Mouse (Mus musculus) neural tube, embryonic 12.5 days (tissue): Measurements from ENCODE around the gene Upk3a. TPM values are rescaled to one million over a fixed set of nuclear protein-coding genes. Genes with fewer than 3 reads are reported as not detected.
"Not testable (repeated sequence)": the region's sequence is repeated elsewhere in the genome, so short reads cannot be mapped to it uniquely, and the experiment has no call there.

ENCODE experiments used
- ATAC-seq: fragments of 200-750 bp; cut with Nextera tagmentation; 2 replicates; pipeline ENCODE4 v1.8.0; 2017; ENCODE audit warnings: low read depth, mild to moderate bottlenecking, moderate TSS enrichment, moderate library complexity; ENCODE audit not compliant: low FRiP score
- H3K27ac ChIP-seq: fragments of 300-500 bp; sonication (generic); 2 replicates; pipeline ENCODE4 v1.5.1; 2016
- H3K27me3 ChIP-seq: fragments of 300-500 bp; sonication (generic); replicated peaks from 2 replicates; pipeline ENCODE4 v1.6.1; 2016; ENCODE audit warnings: mild to moderate bottlenecking
- H3K36me3 ChIP-seq: fragments of 300-500 bp; sonication (generic); 2 replicates; pipeline ENCODE4 v1.6.1; 2016; ENCODE audit warnings: mild to moderate bottlenecking
- H3K4me1 ChIP-seq: fragments of 300-500 bp; sonication (generic); 2 replicates; pipeline ENCODE4 v1.6.1; 2016
- H3K4me2 ChIP-seq: fragments of 300-500 bp; sonication (generic); replicated peaks from 2 replicates; pipeline ENCODE4 v1.6.1; 2016; ENCODE audit warnings: mild to moderate bottlenecking
- H3K4me3 ChIP-seq: fragments of 300-500 bp; sonication (generic); 2 replicates; pipeline ENCODE4 v1.5.1; 2016
- H3K9ac ChIP-seq: fragments of 300-500 bp; sonication (generic); 2 replicates; pipeline ENCODE4 v1.6.1; 2016; ENCODE audit warnings: mild to moderate bottlenecking
- H3K9me3 ChIP-seq: fragments of 300-500 bp; sonication (generic); 2 replicates; pipeline ENCODE4 v1.6.1; 2016; ENCODE audit warnings: mild to moderate bottlenecking
- WGBS: fragments of 180-500 bp; shearing (Covaris S2); methylation state at CpG from one replicate; pipeline ENCODE4 v1.1.7; 2016; 5-methylcytosine and 5-hydroxymethylcytosine counted together
- polyA plus RNA-seq: library from polyadenylated mRNA; unstranded; fragments of >200 nt; fragmentation: Nextera tagmentation; extraction: Ambion mirVana; gene quantifications from 2 replicates; pipeline ENCODE4 v1.2.1, GENCODE M21; 2016

Upk3a gene
- polyA plus RNA-seq, 1 experiment from 2014 or later: 0.53 TPM

GRCm38 (mm10) chr15:85011895-85012661 is 4.9 kb upstream of the Upk3a start:
- 31% methylated on average over 19 of the region's 19 CpGs for WGBS
- Histone ChIP-seq H3K27ac (no peak overlapping the region), H3K4me2 (0 out of 2 replicates have a peak overlapping the region, but pooled peaks have one; percentile 12), H3K4me3 (no peak overlapping the region), H3K4me1 (0 out of 2 replicates have a peak, but pooled peaks cover 4% of the 10 kb centered on the region), H3K9ac (no peak overlapping the region), H3K36me3 (no peaks in the 10 kb centered on the region), H3K9me3 (no peaks in the 10 kb centered on the region), H3K27me3 (no peaks in the 10 kb centered on the region; the same call in 1 of the 2 replicates)
- no peak for ATAC-seq

GRCm38 (mm10) chr15:85012662-85013054 is 4.3 kb upstream of the Upk3a start:
- Histone ChIP-seq H3K9ac (no peak overlapping the region), H3K27ac (no peak overlapping the region), H3K4me2 (0 out of 2 replicates have a peak overlapping the region, but pooled peaks have one; percentile 12), H3K9me3 (no peaks in the 10 kb centered on the region), H3K4me1 (0 out of 2 replicates have a peak, but pooled peaks cover 4% of the 10 kb centered on the region), H3K4me3 (no peak overlapping the region), H3K36me3 (no peaks in the 10 kb centered on the region), H3K27me3 (no peaks in the 10 kb centered on the region; the same call in 1 of the 2 replicates)
- 29% methylated on average over 2 of the region's 2 CpGs for WGBS
- ATAC-seq: no peak

- no peak for ATAC-seq
- H3K36me3 ChIP-seq: no peaks in the 10 kb centered on the region
- 0 out of 2 replicates have a peak, but pooled peaks cover 4% of the 10 kb centered on the region for H3K4me1 ChIP-seq
- H3K4me2 ChIP-seq: no peak overlapping the region
- 87% methylated on average over 11 of the region's 11 CpGs for WGBS
- no peak overlapping the region for H3K4me3 ChIP-seq
- no peaks in the 10 kb centered on the region for H3K9me3 ChIP-seq
- no peak overlapping the region for H3K27ac ChIP-seq
- peaks cover 3% of the 10 kb centered on the region for H3K27me3 ChIP-seq
- H3K9ac ChIP-seq: no peak overlapping the region
Observed at GRCm38 (mm10) chr15:85015771-85016170, 1.2 kb upstream of the Upk3a start.

GRCm38 (mm10) chr15:85022211-85022610 is 5.3 kb downstream of the Upk3a start:
- Histone ChIP-seq H3K9me3 (no peaks in the 10 kb centered on the region), H3K9ac (no peak overlapping the region), H3K4me1 (no peaks in the 10 kb centered on the region), H3K27ac (no peak overlapping the region), H3K4me3 (no peak overlapping the region), H3K4me2 (no peak overlapping the region), H3K27me3 (peaks cover 3% of the 10 kb centered on the region), H3K36me3 (no peaks in the 10 kb centered on the region)
- no peak for ATAC-seq
- 77% methylated on average over 4 of the region's 4 CpGs for WGBS

- H3K4me2 ChIP-seq: no peak overlapping the region
- H3K36me3 ChIP-seq: no peaks in the 10 kb centered on the region
- no peak overlapping the region for H3K9ac ChIP-seq
- no peaks in the 10 kb centered on the region for H3K9me3 ChIP-seq
- H3K27ac ChIP-seq: no peak overlapping the region
- H3K27me3 ChIP-seq: no peaks in the 10 kb centered on the region
- no peaks in the 10 kb centered on the region for H3K4me1 ChIP-seq
- H3K4me3 ChIP-seq: no peak overlapping the region
- no peak for ATAC-seq
- 83% methylated on average over 4 of the region's 4 CpGs for WGBS
Observed at GRCm38 (mm10) chr15:85026197-85026596, 9.3 kb downstream of the Upk3a start.

GRCm38 (mm10) chr15:85027740-85028139 is 10.8 kb downstream of the Upk3a start:
- no peaks in the 10 kb centered on the region for H3K4me1 ChIP-seq
- H3K27me3 ChIP-seq: no peaks in the 10 kb centered on the region
- H3K4me2 ChIP-seq: no peak overlapping the region
- peaks cover 5% of the 10 kb centered on the region; the same call in 1 of the 2 replicates for H3K9me3 ChIP-seq
- H3K9ac ChIP-seq: no peak overlapping the region
- 35% methylated on average over 4 of the region's 4 CpGs for WGBS
- no peaks in the 10 kb centered on the region for H3K36me3 ChIP-seq
- no peak overlapping the region for H3K4me3 ChIP-seq
- H3K27ac ChIP-seq: no peak overlapping the region
- ATAC-seq: no peak

GRCm38 (mm10) chr15:85028648-85029047 is 11.7 kb downstream of the Upk3a start, which contains the start of gene Fam118a:
Gene Fam118a, plus strand, starts transcription at chr15:85028948.
- not testable (repeated sequence) for H3K27me3 ChIP-seq, H3K27ac ChIP-seq, H3K4me1 ChIP-seq, H3K9me3 ChIP-seq, ATAC-seq, H3K4me2 ChIP-seq, H3K36me3 ChIP-seq, H3K4me3 ChIP-seq, H3K9ac ChIP-seq
- WGBS: 61% methylated on average over 1 of the region's 1 CpGs

- H3K4me3 ChIP-seq, ATAC-seq, H3K9ac ChIP-seq, H3K4me1 ChIP-seq, H3K27ac ChIP-seq, H3K27me3 ChIP-seq, H3K4me2 ChIP-seq, H3K36me3 ChIP-seq, H3K9me3 ChIP-seq: not testable (repeated sequence)
- WGBS: 93% methylated on average over 1 of the region's 1 CpGs
Observed at GRCm38 (mm10) chr15:85030643-85031042, 13.7 kb downstream of the Upk3a start.

GRCm38 (mm10) chr15:85031866-85032265 is 14.9 kb downstream of the Upk3a start:
- no peak for ATAC-seq

GRCm38 (mm10) chr15:85033916-85034315 is 17.0 kb downstream of the Upk3a start:
- 50% methylated on average over 7 of the region's 7 CpGs for WGBS
- not testable (repeated sequence) for H3K9ac ChIP-seq, ATAC-seq, H3K9me3 ChIP-seq, H3K4me3 ChIP-seq, H3K27me3 ChIP-seq, H3K27ac ChIP-seq, H3K4me2 ChIP-seq, H3K36me3 ChIP-seq
- H3K4me1 ChIP-seq: peaks cover 18% of the 10 kb centered on the region

More at GRCm38 (mm10) chr15:85031866-85032265, 14.9 kb downstream of the Upk3a start:
- Histone ChIP-seq H3K4me2 (no peak overlapping the region), H3K36me3 (no peaks in the 10 kb centered on the region), H3K9ac (no peak overlapping the region), H3K9me3 (peaks cover 5% of the 10 kb centered on the region; the same call in 1 of the 2 replicates), H3K4me1 (peaks cover 5% of the 10 kb centered on the region; the same call in 1 of the 2 replicates), H3K4me3 (no peak overlapping the region), H3K27ac (no peak overlapping the region), H3K27me3 (no peaks in the 10 kb centered on the region)
- 84% methylated on average over 3 of the region's 3 CpGs for WGBS

GRCm38 (mm10) chr15:85036566-85037342 is 19.8 kb downstream of the Upk3a start:
- H3K9ac ChIP-seq: peak overlapping the region; percentile 72
- peaks cover 18% of the 10 kb centered on the region for H3K4me1 ChIP-seq
- WGBS: under 1% methylated on average over 75 of the region's 75 CpGs
- no peaks in the 10 kb centered on the region for H3K36me3 ChIP-seq
- H3K27me3 ChIP-seq: no peaks in the 10 kb centered on the region
- H3K27ac ChIP-seq: no peak overlapping the region
- peak overlapping the region; percentile 76 for H3K4me3 ChIP-seq
- peak; percentile 95 for ATAC-seq
- H3K9me3 ChIP-seq: peaks cover 5% of the 10 kb centered on the region; the same call in 1 of the 2 replicates
- peak overlapping the region; percentile 89 for H3K4me2 ChIP-seq

GRCm38 (mm10) chr15:85037343-85037690 is 20.4 kb downstream of the Upk3a start:
- peak overlapping the region; percentile 89 for H3K4me2 ChIP-seq
- 3% methylated on average over 8 of the region's 8 CpGs for WGBS
- H3K9ac ChIP-seq: peak overlapping the region; percentile 72
- H3K27me3 ChIP-seq: no peaks in the 10 kb centered on the region
- no peak overlapping the region for H3K27ac ChIP-seq
- peaks cover 3% of the 10 kb centered on the region; the same call in 1 of the 2 replicates for H3K9me3 ChIP-seq
- peaks cover 20% of the 10 kb centered on the region for H3K4me1 ChIP-seq
- no peaks in the 10 kb centered on the region for H3K36me3 ChIP-seq
- ATAC-seq: no peak; the same call in 1 of the 2 replicates
- peak overlapping the region; percentile 76 for H3K4me3 ChIP-seq
